Mouse (Mus musculus) embryonic facial prominence, embryonic 11.5 days (tissue): ENCODE results near the gene Olfr1402. TPM values are rescaled to one million over a fixed set of nuclear protein-coding genes. Genes with fewer than 3 reads are reported as not detected.

Experiments
- polyA plus RNA-seq: library from polyadenylated mRNA; unstranded; fragments of >200 nt; fragmentation: Nextera tagmentation; extraction: Ambion mirVana; gene quantifications from 2 replicates; pipeline ENCODE4 v1.2.1, GENCODE M21; 2014

Olfr1402 gene
- polyA plus RNA-seq, 1 experiment from 2014 or later = not detected

Other genes with a start within 250 kb of the Olfr1402 start
- 68.1 and 74.0 TPM in 2 replicates for gene Bcl9, start 124.1 kb downstream of the Olfr1402 start, polyA plus RNA-seq
- 20.3 and 21.5 TPM in 2 replicates for gene Chd1l, start 188.2 kb upstream of the Olfr1402 start, polyA plus RNA-seq
- 0.64 and 1.7 TPM in 2 replicates for gene Fmo5, start 206.8 kb upstream of the Olfr1402 start, polyA plus RNA-seq
- 6.2 and 7.2 TPM in 2 replicates for gene Prkab2, start 236.2 kb upstream of the Olfr1402 start, polyA plus RNA-seq